Mouse (Mus musculus): ENCODE measurements around the gene Katna1. TPM values are rescaled to one million over a fixed set of nuclear protein-coding genes. Genes with fewer than 3 reads are reported as not detected.

Gene Katna1
- polyA plus RNA-seq, 1 experiment from 2014 or later, result 48.0 TPM

DNA sequence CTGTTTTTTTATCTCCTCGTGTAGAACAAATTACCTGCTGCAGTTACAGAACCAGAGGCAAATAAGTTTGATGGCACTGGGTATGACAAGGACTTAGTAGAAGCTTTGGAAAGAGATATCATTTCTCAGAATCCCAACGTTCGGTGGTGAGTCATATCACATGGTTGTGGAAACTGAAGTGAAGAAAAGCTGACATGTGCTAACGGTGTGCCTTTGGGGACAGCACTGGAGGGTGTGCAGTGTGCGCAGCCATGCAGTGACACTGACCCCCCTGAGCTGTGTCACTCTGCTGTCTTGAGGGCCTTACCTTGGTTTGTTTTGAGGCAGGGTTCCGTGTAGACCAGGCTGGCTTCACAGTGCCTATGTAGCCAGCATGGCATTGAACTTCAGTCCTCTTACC lies 23.0 kb downstream of the Katna1 start:
- no peak overlapping the region for H3K9ac ChIP-seq (ENCODE audit: low read depth, low read length)
- H3K9me3 ChIP-seq (ENCODE audit: control insufficient read depth, low read length), result no peaks in the 10 kb centered on the region
- H3K4me2 ChIP-seq (ENCODE audit: low read depth, low read length), result no peak overlapping the region
- WGBS, result 93% methylated on average over 6 of the region's 6 CpGs
- H3K27me3 ChIP-seq (replicated peaks; ENCODE audit: control insufficient read depth, insufficient read depth, low read length), result no peaks in the 10 kb centered on the region
- no peak for DNase-seq (ENCODE audit: low spot score)
- no peak overlapping the region for H3K27ac ChIP-seq (replicated peaks; ENCODE audit: low read depth, low read length)
- no peak for ATAC-seq (ENCODE audit: low read depth)
- H3K4me3 ChIP-seq (ENCODE audit: low read depth, low read length), result no peak overlapping the region
- H3K36me3 ChIP-seq (ENCODE audit: control insufficient read depth, insufficient read depth, low read length), result peaks cover 63% of the 10 kb centered on the region
- H3K4me1 ChIP-seq (ENCODE audit: control insufficient read depth, insufficient read depth, low read length), result no peaks in the 10 kb centered on the region

DNA sequence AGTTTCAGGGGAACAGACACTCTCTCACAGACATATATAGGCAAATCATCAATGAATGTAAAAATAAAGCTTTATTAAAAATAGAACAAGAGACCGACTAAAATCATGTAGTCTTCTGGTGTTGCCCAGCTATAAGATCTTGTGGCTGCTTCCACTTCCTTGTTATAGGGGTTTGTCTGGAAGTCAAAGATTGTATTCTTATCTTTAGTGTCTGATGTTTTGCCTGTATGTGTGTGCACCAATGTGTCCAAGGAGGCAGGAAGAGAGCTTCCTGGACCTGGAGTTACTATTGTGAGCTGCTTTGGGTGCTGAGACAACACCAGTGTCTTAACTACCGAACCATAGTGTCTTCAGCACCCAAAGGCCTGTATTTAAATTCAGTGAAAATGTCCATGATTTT lies 31.7 kb downstream of the Katna1 start:
- peaks cover 82% of the 10 kb centered on the region for H3K36me3 ChIP-seq (ENCODE audit: control insufficient read depth, insufficient read depth, low read length)
- H3K9ac ChIP-seq (ENCODE audit: low read depth, low read length), result no peak overlapping the region
- H3K4me3 ChIP-seq (ENCODE audit: low read depth, low read length), result no peak overlapping the region
- no peak overlapping the region for H3K27ac ChIP-seq (replicated peaks; ENCODE audit: low read depth, low read length)
- no peaks in the 10 kb centered on the region for H3K4me1 ChIP-seq (ENCODE audit: control insufficient read depth, insufficient read depth, low read length)
- H3K4me2 ChIP-seq (ENCODE audit: low read depth, low read length), result no peak overlapping the region
- WGBS, result 96% methylated on average over 2 of the region's 2 CpGs
- no peaks in the 10 kb centered on the region for H3K9me3 ChIP-seq (ENCODE audit: control insufficient read depth, low read length)
- no peaks in the 10 kb centered on the region for H3K27me3 ChIP-seq (replicated peaks; ENCODE audit: control insufficient read depth, insufficient read depth, low read length)
- DNase-seq (ENCODE audit: low spot score) (no peak), ATAC-seq (ENCODE audit: low read depth) (no peak)

DNA sequence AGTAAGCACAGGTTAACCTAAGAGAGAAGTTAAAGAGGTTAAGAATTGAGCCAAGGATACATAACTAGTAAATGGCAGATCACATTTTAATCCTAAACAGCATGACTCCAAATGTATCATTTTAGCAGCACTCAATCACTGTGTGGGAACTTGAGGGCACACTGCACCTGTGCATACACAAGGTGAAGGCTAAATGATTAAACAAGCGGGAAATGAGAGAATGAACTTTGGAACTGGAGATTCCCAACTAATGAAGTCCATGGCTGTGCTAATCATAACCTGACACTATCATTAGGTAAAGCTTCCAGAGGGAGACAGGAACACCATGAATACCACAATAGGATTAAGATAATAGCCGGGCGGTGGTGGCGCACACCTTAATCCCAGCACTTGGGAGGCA lies 46.5 kb downstream of the Katna1 start:
- Histone ChIP-seq H3K36me3 (ENCODE audit: control insufficient read depth, insufficient read depth, low read length) (peaks cover 93% of the 10 kb centered on the region), H3K4me2 (ENCODE audit: low read depth, low read length) (no peak overlapping the region), H3K4me3 (ENCODE audit: low read depth, low read length) (no peak overlapping the region), H3K9me3 (ENCODE audit: control insufficient read depth, low read length) (no peaks in the 10 kb centered on the region), H3K4me1 (ENCODE audit: control insufficient read depth, insufficient read depth, low read length) (no peaks in the 10 kb centered on the region), H3K27me3 (replicated peaks; ENCODE audit: control insufficient read depth, insufficient read depth, low read length) (no peaks in the 10 kb centered on the region), H3K9ac (ENCODE audit: low read depth, low read length) (no peak overlapping the region), H3K27ac (replicated peaks; ENCODE audit: low read depth, low read length) (no peak overlapping the region)
- DNase-seq (ENCODE audit: low spot score) (no peak), ATAC-seq (ENCODE audit: low read depth) (no peak)
- 94% methylated on average over 4 of the region's 4 CpGs for WGBS

DNA sequence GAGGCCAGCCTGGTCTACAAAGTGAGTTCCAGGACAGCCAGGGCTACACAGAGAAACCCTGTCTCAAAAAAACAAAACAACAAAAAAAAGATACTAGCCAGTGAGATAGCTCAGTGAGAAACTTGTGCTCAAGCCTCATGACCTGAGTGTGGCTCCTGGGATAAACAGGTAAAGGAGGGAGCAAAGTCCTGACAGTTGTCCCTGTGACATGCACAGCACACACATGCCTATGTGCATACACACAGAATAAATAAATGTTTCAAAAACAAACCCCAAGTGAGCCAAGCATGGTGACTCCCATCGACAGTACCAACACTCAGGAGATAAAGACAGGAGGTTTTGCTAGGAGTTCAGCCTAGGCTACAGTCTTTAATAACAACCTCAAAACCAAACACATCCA lies 47.0 kb downstream of the Katna1 start:
- no peak for ATAC-seq (ENCODE audit: low read depth)
- no peak overlapping the region for H3K27ac ChIP-seq (replicated peaks; ENCODE audit: low read depth, low read length)
- no peaks in the 10 kb centered on the region for H3K4me1 ChIP-seq (ENCODE audit: control insufficient read depth, insufficient read depth, low read length)
- no peak overlapping the region for H3K4me3 ChIP-seq (ENCODE audit: low read depth, low read length)
- H3K9ac ChIP-seq (ENCODE audit: low read depth, low read length), result no peak overlapping the region
- peaks cover 92% of the 10 kb centered on the region for H3K36me3 ChIP-seq (ENCODE audit: control insufficient read depth, insufficient read depth, low read length)
- no peak for DNase-seq (ENCODE audit: low spot score)
- H3K4me2 ChIP-seq (ENCODE audit: low read depth, low read length), result no peak overlapping the region
- no peaks in the 10 kb centered on the region for H3K9me3 ChIP-seq (ENCODE audit: control insufficient read depth, low read length)
- whole genome bisulfite sequencing, result 95% methylated on average over 1 of the region's 1 CpGs
- no peaks in the 10 kb centered on the region for H3K27me3 ChIP-seq (replicated peaks; ENCODE audit: control insufficient read depth, insufficient read depth, low read length)

DNA sequence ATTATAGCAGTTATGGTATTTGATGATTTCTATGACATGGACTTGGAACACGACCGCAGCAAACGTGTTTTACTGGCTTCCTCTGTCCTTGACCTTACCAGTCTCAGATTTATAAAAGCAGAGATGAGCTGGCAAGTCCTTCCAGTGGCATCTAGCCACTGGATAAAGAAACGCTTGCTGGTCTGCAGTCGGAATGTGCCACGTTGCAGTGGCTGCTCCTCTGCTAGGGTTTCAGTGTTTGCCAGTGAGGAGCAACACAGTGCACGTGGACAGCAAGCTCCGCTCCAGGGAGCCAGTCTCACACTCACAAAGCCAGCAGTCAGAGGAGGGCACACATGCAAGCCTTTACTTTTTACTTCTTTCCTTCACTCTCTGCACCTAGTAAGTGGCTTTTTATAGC lies 49.6 kb downstream of the Katna1 start:
- 92% methylated on average over 8 of the region's 8 CpGs for WGBS
- no peaks in the 10 kb centered on the region for H3K27me3 ChIP-seq (replicated peaks; ENCODE audit: control insufficient read depth, insufficient read depth, low read length)
- no peak overlapping the region for H3K9ac ChIP-seq (ENCODE audit: low read depth, low read length)
- H3K4me3 ChIP-seq (ENCODE audit: low read depth, low read length), result no peak overlapping the region
- H3K27ac ChIP-seq (replicated peaks; ENCODE audit: low read depth, low read length), result no peak overlapping the region
- DNase-seq (ENCODE audit: low spot score) (no peak), ATAC-seq (ENCODE audit: low read depth) (no peak)
- no peaks in the 10 kb centered on the region for H3K9me3 ChIP-seq (ENCODE audit: control insufficient read depth, low read length)
- H3K4me1 ChIP-seq (ENCODE audit: control insufficient read depth, insufficient read depth, low read length), result peaks cover 6% of the 10 kb centered on the region; the same call in 1 of the 2 replicates
- H3K36me3 ChIP-seq (ENCODE audit: control insufficient read depth, insufficient read depth, low read length), result peaks cover 73% of the 10 kb centered on the region
- H3K4me2 ChIP-seq (ENCODE audit: low read depth, low read length), result no peak overlapping the region

DNA sequence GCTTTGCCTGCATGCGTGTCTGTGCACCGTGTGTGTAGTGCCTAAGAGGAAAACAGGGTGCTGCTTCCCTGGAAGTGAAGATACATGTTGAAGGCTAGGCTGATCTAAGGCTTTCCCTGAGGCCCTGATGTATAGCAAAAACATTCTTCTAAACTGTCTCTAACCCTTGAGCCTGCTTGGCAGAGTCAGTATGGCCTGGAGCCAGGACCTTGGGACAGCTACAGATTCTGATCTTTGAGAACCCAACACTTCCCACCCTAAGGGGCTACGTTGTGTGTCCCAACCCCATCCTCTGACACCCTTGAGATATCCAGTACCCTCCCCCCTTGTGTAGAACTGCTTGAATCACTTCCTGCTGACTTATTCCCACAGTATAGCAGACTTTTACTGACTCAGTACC lies 52.6 kb downstream of the Katna1 start:
- 85% methylated on average over 3 of the region's 3 CpGs for WGBS
- ATAC-seq (ENCODE audit: low read depth), result no peak

DNA sequence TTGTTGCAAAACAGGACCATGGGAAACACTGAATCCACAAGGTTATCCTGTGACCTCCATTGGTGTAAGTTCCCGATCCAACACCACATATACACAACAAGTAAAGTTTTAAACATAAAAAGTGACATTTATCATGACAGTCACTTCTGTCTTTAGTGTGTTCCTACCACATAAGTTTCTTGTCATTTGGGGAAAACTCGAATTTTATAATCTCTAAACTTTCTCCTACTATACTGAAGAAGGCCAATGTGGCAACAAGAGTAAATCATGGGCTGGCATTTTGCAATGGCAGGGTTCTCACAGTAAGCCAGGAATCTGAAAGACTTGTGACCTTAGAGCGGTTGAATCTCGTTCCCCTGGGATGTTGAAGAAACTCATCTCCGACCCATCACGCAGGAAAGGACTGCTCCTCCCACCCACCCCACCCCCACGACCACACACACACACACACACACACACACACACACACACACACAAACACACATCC lies 54.0 kb downstream of the Katna1 start:
- peak overlapping the region; percentile 83 for H3K9ac ChIP-seq (ENCODE audit: low read depth, low read length)
- H3K27ac ChIP-seq (replicated peaks; ENCODE audit: low read depth, low read length), result peak overlapping the region; percentile 67; the same call in 1 of the 2 replicates
- no peaks in the 10 kb centered on the region for H3K27me3 ChIP-seq (replicated peaks; ENCODE audit: control insufficient read depth, insufficient read depth, low read length)
- ATAC-seq (ENCODE audit: low read depth), result no peak
- H3K4me1 ChIP-seq (ENCODE audit: control insufficient read depth, insufficient read depth, low read length), result peaks cover 6% of the 10 kb centered on the region; the same call in 1 of the 2 replicates
- no peaks in the 10 kb centered on the region for H3K9me3 ChIP-seq (ENCODE audit: control insufficient read depth, low read length)
- H3K36me3 ChIP-seq (ENCODE audit: control insufficient read depth, insufficient read depth, low read length), result peaks cover 33% of the 10 kb centered on the region
- WGBS, result 19% methylated on average over 7 of the region's 7 CpGs
- peak overlapping the region; percentile 80 for H3K4me2 ChIP-seq (ENCODE audit: low read depth, low read length)
- peak overlapping the region; percentile 96 for H3K4me3 ChIP-seq (ENCODE audit: low read depth, low read length)
- no peak for DNase-seq (ENCODE audit: low spot score)

More for the DNA sequence above, 52.6 kb downstream of the Katna1 start:
- no peak overlapping the region for H3K27ac ChIP-seq (replicated peaks; ENCODE audit: low read depth, low read length)
- no peak overlapping the region for H3K4me2 ChIP-seq (ENCODE audit: low read depth, low read length)
- H3K4me3 ChIP-seq (ENCODE audit: low read depth, low read length), result no peak overlapping the region
- H3K36me3 ChIP-seq (ENCODE audit: control insufficient read depth, insufficient read depth, low read length), result peaks cover 45% of the 10 kb centered on the region
- H3K9me3 ChIP-seq (ENCODE audit: control insufficient read depth, low read length), result no peaks in the 10 kb centered on the region
- peaks cover 6% of the 10 kb centered on the region; the same call in 1 of the 2 replicates for H3K4me1 ChIP-seq (ENCODE audit: control insufficient read depth, insufficient read depth, low read length)
- DNase-seq (ENCODE audit: low spot score), result no peak
- no peak overlapping the region for H3K9ac ChIP-seq (ENCODE audit: low read depth, low read length)
- H3K27me3 ChIP-seq (replicated peaks; ENCODE audit: control insufficient read depth, insufficient read depth, low read length), result no peaks in the 10 kb centered on the region

DNA sequence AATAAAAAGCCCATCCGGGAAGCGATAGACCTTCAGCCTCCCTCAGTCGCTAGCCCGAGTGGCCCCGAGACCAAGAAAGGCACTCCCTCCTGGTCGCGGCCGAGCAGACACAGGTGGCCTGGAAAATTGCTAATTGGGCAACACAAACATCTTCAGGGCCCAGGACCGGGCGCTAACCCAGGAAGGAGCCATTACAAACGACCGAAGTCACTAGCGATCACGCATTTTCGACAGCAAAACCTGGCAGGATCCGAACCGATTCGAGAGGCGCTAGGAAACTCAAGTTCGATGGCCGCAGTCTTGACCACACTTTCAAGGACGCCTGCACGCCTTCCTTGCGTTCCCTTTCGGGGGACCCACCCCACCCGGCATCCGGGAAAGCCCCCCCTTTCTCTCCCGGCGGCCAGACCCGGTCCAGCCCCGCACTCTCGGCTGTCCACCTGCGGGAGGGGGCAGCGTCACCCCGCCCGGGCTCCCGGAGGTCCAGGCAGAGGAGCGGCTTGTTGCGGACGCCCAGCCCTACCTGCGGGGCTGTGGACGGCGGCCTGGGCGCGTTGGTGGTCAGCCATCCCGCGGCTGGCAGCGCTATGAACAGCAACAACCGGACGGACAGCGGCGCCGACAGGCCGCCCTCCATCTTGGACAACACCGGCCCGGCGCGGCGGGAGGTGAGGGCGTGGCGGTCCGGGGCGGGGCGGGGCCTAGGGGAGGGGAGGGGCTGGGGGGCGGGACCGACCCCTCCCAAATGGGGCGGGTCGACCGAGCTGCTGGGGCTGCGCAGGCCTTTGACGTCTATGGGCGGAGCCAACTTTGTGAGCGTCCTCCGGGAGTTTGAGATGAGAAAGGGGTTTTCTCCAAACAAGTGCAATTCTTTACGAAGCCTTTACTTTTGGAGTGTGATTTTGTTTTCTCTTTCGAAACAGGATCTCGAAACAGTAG lies 54.7 kb downstream of the Katna1 start:
- H3K27ac ChIP-seq (replicated peaks; ENCODE audit: low read depth, low read length), result peak overlapping the region; percentile 67; the same call in 1 of the 2 replicates

More for the DNA sequence above, 54.7 kb downstream of the Katna1 start:
- ATAC-seq (ENCODE audit: low read depth), result peak; percentile 94
- Histone ChIP-seq H3K4me1 (ENCODE audit: control insufficient read depth, insufficient read depth, low read length) (peaks cover 6% of the 10 kb centered on the region; the same call in 1 of the 2 replicates), H3K4me3 (ENCODE audit: low read depth, low read length) (peak overlapping the region; percentile 96), H3K9ac (ENCODE audit: low read depth, low read length) (peak overlapping the region; percentile 83), H3K9me3 (ENCODE audit: control insufficient read depth, low read length) (no peaks in the 10 kb centered on the region), H3K36me3 (ENCODE audit: control insufficient read depth, insufficient read depth, low read length) (peaks cover 26% of the 10 kb centered on the region), H3K27me3 (replicated peaks; ENCODE audit: control insufficient read depth, insufficient read depth, low read length) (no peaks in the 10 kb centered on the region), H3K4me2 (ENCODE audit: low read depth, low read length) (peak overlapping the region; percentile 80)
- DNase-seq (ENCODE audit: low spot score), result peak; percentile 96
- WGBS, result 0% methylated on average over 40 of the region's 77 CpGs
